Mouse (Mus musculus): Measurements from ENCODE around the gene Gys1. TPM values are rescaled to one million over a fixed set of nuclear protein-coding genes. Genes with fewer than 3 reads are reported as not detected.
"Not testable (repeated sequence)": the region's sequence is repeated elsewhere in the genome, so short reads cannot be mapped to it uniquely, and the experiment has no call there.

The Gys1 gene
- polyA plus RNA-seq, 1 experiment = not detected

- peaks cover 5% of the 10 kb centered on the region; the same call in 1 of the 2 replicates for H3K4me1 ChIP-seq (ENCODE audit: control insufficient read depth, insufficient read depth, low read length)
- WGBS = 3% methylated on average over 3 of the region's 3 CpGs
- H3K27ac ChIP-seq (ENCODE audit: insufficient read depth, low read depth, low read length) = no peak overlapping the region
- no peak overlapping the region for H3K4me3 ChIP-seq (ENCODE audit: insufficient read depth, low read depth, low read length)
- TF ChIP-seq POLR2A (IDR thresholded peaks at IDR 0.05; ENCODE audit: insufficient read depth, low read depth, low read length) (no peak), CTCF (IDR thresholded peaks at IDR 0.05; ENCODE audit: insufficient read depth, low read depth, low read length) (no peak)
Measured at GRCm38 (mm10) chr7:45477003-45477402, 42.4 kb downstream of the Gys1 start.

GRCm38 (mm10) chr7:45478774-45479173, 44.1 kb downstream of the Gys1 start:
- Histone ChIP-seq H3K4me3 (ENCODE audit: insufficient read depth, low read depth, low read length) (no peak overlapping the region), H3K27ac (ENCODE audit: insufficient read depth, low read depth, low read length) (no peak overlapping the region), H3K4me1 (ENCODE audit: control insufficient read depth, insufficient read depth, low read length) (peaks cover 5% of the 10 kb centered on the region; the same call in 1 of the 2 replicates)
- TF ChIP-seq CTCF (IDR thresholded peaks at IDR 0.05; ENCODE audit: insufficient read depth, low read depth, low read length) (no peak), POLR2A (IDR thresholded peaks at IDR 0.05; ENCODE audit: insufficient read depth, low read depth, low read length) (no peak)
- WGBS = 95% methylated on average over 7 of the region's 7 CpGs

GRCm38 (mm10) chr7:45480310-45480709, 45.7 kb downstream of the Gys1 start:
- H3K27ac ChIP-seq (ENCODE audit: insufficient read depth, low read depth, low read length); H3K4me1 ChIP-seq (ENCODE audit: control insufficient read depth, insufficient read depth, low read length); H3K4me3 ChIP-seq (ENCODE audit: insufficient read depth, low read depth, low read length): not testable (repeated sequence)
- WGBS = 84% methylated on average over 4 of the region's 4 CpGs

GRCm38 (mm10) chr7:45481374-45481927, 46.8 kb downstream of the Gys1 start, which contains the start of gene Tulp2:
Gene Tulp2 (plus strand): TSS chr7:45481877.
- 51% methylated on average over 15 of the region's 15 CpGs for WGBS
- Histone ChIP-seq H3K4me3 (ENCODE audit: insufficient read depth, low read depth, low read length) (no peak within 1 kb of the TSS), H3K4me1 (ENCODE audit: control insufficient read depth, insufficient read depth, low read length) (no peaks in the 10 kb centered on the region), H3K27ac (ENCODE audit: insufficient read depth, low read depth, low read length) (no peak within 1 kb of the TSS)
- TF ChIP-seq POLR2A (IDR thresholded peaks at IDR 0.05; ENCODE audit: insufficient read depth, low read depth, low read length) (no peak), CTCF (IDR thresholded peaks at IDR 0.05; ENCODE audit: insufficient read depth, low read depth, low read length) (no peak)

- Histone ChIP-seq H3K4me1 (ENCODE audit: control insufficient read depth, insufficient read depth, low read length) (no peaks in the 10 kb centered on the region), H3K27ac (ENCODE audit: insufficient read depth, low read depth, low read length) (no peak overlapping the region), H3K4me3 (ENCODE audit: insufficient read depth, low read depth, low read length) (no peak overlapping the region)
- WGBS = 92% methylated on average over 1 of the region's 1 CpGs
- TF ChIP-seq CTCF (IDR thresholded peaks at IDR 0.05; ENCODE audit: insufficient read depth, low read depth, low read length) = no peak
- no peak for TF ChIP-seq POLR2A (IDR thresholded peaks at IDR 0.05; ENCODE audit: insufficient read depth, low read depth, low read length)
Measured at GRCm38 (mm10) chr7:45482166-45482565, 47.5 kb downstream of the Gys1 start.

- 95% methylated on average over 5 of the region's 5 CpGs for WGBS
- H3K4me3 ChIP-seq (ENCODE audit: insufficient read depth, low read depth, low read length); H3K27ac ChIP-seq (ENCODE audit: insufficient read depth, low read depth, low read length): not testable (repeated sequence)
- H3K4me1 ChIP-seq (ENCODE audit: control insufficient read depth, insufficient read depth, low read length) = peaks cover 17% of the 10 kb centered on the region
Measured at GRCm38 (mm10) chr7:45484985-45485384, 50.3 kb downstream of the Gys1 start.

GRCm38 (mm10) chr7:45486158-45486557, 51.5 kb downstream of the Gys1 start:
- H3K4me3 ChIP-seq (ENCODE audit: insufficient read depth, low read depth, low read length) = no peak overlapping the region
- TF ChIP-seq CTCF (IDR thresholded peaks at IDR 0.05; ENCODE audit: insufficient read depth, low read depth, low read length) = no peak
- no peak for TF ChIP-seq POLR2A (IDR thresholded peaks at IDR 0.05; ENCODE audit: insufficient read depth, low read depth, low read length)
- H3K27ac ChIP-seq (ENCODE audit: insufficient read depth, low read depth, low read length) = no peak overlapping the region
- 76% methylated on average over 7 of the region's 7 CpGs for WGBS
- peaks cover 21% of the 10 kb centered on the region for H3K4me1 ChIP-seq (ENCODE audit: control insufficient read depth, insufficient read depth, low read length)

- H3K4me1 ChIP-seq (ENCODE audit: control insufficient read depth, insufficient read depth, low read length) = peaks cover 23% of the 10 kb centered on the region
- TF ChIP-seq CTCF (IDR thresholded peaks at IDR 0.05; ENCODE audit: insufficient read depth, low read depth, low read length) = no peak
- no peak for TF ChIP-seq POLR2A (IDR thresholded peaks at IDR 0.05; ENCODE audit: insufficient read depth, low read depth, low read length)
- 71% methylated on average over 12 of the region's 12 CpGs for WGBS
- H3K4me3 ChIP-seq (ENCODE audit: insufficient read depth, low read depth, low read length) = no peak within 1 kb of the TSS
- no peak within 1 kb of the TSS for H3K27ac ChIP-seq (ENCODE audit: insufficient read depth, low read depth, low read length)
Measured at GRCm38 (mm10) chr7:45486761-45487415, 52.2 kb downstream of the Gys1 start, which contains the start of gene Gm45808. Gene Gm45808 (minus strand): TSS chr7:45486811.

- 40% methylated on average over 11 of the region's 11 CpGs for WGBS
- no peak overlapping the region for H3K27ac ChIP-seq (ENCODE audit: insufficient read depth, low read depth, low read length)
- peak overlapping the region; percentile 9; the same call in 1 of the 2 replicates for H3K4me3 ChIP-seq (ENCODE audit: insufficient read depth, low read depth, low read length)
- H3K4me1 ChIP-seq (ENCODE audit: control insufficient read depth, insufficient read depth, low read length) = peaks cover 23% of the 10 kb centered on the region
- TF ChIP-seq CTCF (IDR thresholded peaks at IDR 0.05; ENCODE audit: insufficient read depth, low read depth, low read length) (no peak), POLR2A (IDR thresholded peaks at IDR 0.05; ENCODE audit: insufficient read depth, low read depth, low read length) (no peak)
Measured at GRCm38 (mm10) chr7:45487861-45488292, 53.2 kb downstream of the Gys1 start.
